23 mouse cellular contexts compared by ENCODE assay signal in the genomic region with DNA sequence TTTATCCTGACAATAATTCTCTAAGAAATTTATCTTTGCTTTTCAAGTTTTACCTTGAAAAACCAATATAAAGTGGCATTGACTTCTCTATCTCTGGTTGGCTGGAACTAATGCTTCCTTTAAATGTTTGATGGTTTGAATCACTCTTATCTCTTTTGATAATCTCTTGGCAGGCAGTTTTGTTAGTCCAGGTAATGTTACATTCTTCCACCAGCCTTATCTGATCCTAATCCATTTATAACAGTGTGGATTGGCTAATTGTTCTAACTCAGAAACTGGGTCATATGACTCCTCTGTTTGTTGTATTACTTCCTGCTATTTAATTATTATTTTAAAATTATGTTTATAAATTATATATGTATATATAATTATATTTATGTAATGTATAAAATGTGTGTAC.
A peak's percentile ranks its signal among the peaks of the same experiment; 100 is the strongest.
DNase-seq lines count a peak whose midpoint lies in the region; ATAC-seq and TF ChIP-seq lines count a peak whose summit lies in the region.
"Had no signal": no experiment of that assay in that cellular context is flagged by ENCODE, and none has a peak within 500 bp of the region (broad histone marks: within the 10 kb centered on the region; RNA-seq: fewer than 3 reads in every experiment).

No protein-coding gene starts in this region.

- peak; percentile 83 for ATAC-seq in intestine, embryonic 15.5 days
- ATAC-seq in intestine, postnatal 0 days = peak; percentile 61; the same call in 1 of the 2 replicates
- no peak for ATAC-seq in midbrain, embryonic 14.5 days (ENCODE audit: low FRiP score, low TSS enrichment)
- ATAC-seq: activated CD4-positive, CD25-positive, alpha-beta regulatory T cell, adult 4 months; CD4-positive, CD25-positive, alpha-beta regulatory T cell, adult 4 months; forebrain, embryonic 13.5 days; forebrain, embryonic 15.5 days; Patski had no signal

- no peaks in the 10 kb centered on the region for H3K27me3 ChIP-seq in kidney, adult 2 months (replicated peaks; ENCODE audit: control insufficient read depth, insufficient read depth, low read length)
- no peaks in the 10 kb centered on the region for H3K27me3 ChIP-seq in intestine, embryonic 15.5 days (replicated peaks)
- H3K27me3 ChIP-seq in intestine, postnatal 0 days (replicated peaks; ENCODE audit: control insufficient read depth, insufficient read depth, low read length) = no peaks in the 10 kb centered on the region
- no peaks in the 10 kb centered on the region for H3K27me3 ChIP-seq in midbrain, embryonic 14.5 days (ENCODE audit: control insufficient read depth, insufficient read depth, low read length)
- H3K27me3 ChIP-seq: CH12.LX; embryonic facial prominence, embryonic 12.5 days; forebrain, embryonic 13.5 days; forebrain, embryonic 15.5 days; Patski had no signal

- no peak for TF ChIP-seq CTCF in kidney, adult 2 months (conservative IDR thresholded peaks at IDR 0.05; ENCODE audit: insufficient read depth, insufficient read length, low read depth, low read length)
- TF ChIP-seq CTCF in intestine, postnatal 0 days (IDR thresholded peaks at IDR 0.05; ENCODE audit: low read depth) = no peak

- H3K27ac ChIP-seq in kidney, adult 2 months (ENCODE audit: insufficient read depth, low read depth, low read length) = no peak overlapping the region
- H3K27ac ChIP-seq in intestine, embryonic 15.5 days = no peak overlapping the region
- H3K27ac ChIP-seq in intestine, postnatal 0 days (ENCODE audit: low read depth, low read length) = no peak overlapping the region
- H3K27ac ChIP-seq in midbrain, embryonic 14.5 days (replicated peaks; ENCODE audit: low read depth, low read length) = no peak overlapping the region
- H3K27ac ChIP-seq: embryonic facial prominence, embryonic 10.5 days; embryonic facial prominence, embryonic 12.5 days; forebrain, embryonic 13.5 days; forebrain, embryonic 15.5 days had no signal

- DNase-seq in kidney, adult 2 months = peak; percentile 10
- no peak for DNase-seq in kidney, adult 9 months
- no peak for DNase-seq in midbrain, embryonic 14.5 days
- DNase-seq: adrenal gland, adult 8-10 months; adrenal gland, postnatal 14 days; adrenal gland, postnatal 36 days; B cell, adult 2 months; cerebellum, adult 11-12 months; cerebellum, adult 2 months; cerebellum, adult 9-10 months; cerebellum, postnatal 10 days; cerebellum, postnatal 25 days had no signal

- no peak for TF ChIP-seq POLR2A in kidney, adult 2 months (IDR thresholded peaks at IDR 0.05; ENCODE audit: low read depth, low read length)

- no peak overlapping the region for H3K4me3 ChIP-seq in kidney, adult 2 months (ENCODE audit: insufficient read depth, low read depth, low read length)
- H3K4me3 ChIP-seq in intestine, embryonic 15.5 days (replicated peaks) = no peak overlapping the region
- no peak overlapping the region for H3K4me3 ChIP-seq in intestine, postnatal 0 days (ENCODE audit: low read depth, low read length)
- no peak overlapping the region for H3K4me3 ChIP-seq in midbrain, embryonic 14.5 days (replicated peaks; ENCODE audit: low read depth, low read length)
- H3K4me3 ChIP-seq: embryonic facial prominence, embryonic 10.5 days; embryonic facial prominence, embryonic 12.5 days; forebrain, embryonic 13.5 days; forebrain, embryonic 15.5 days had no signal

- H3K9me3 ChIP-seq in intestine, embryonic 15.5 days = no peaks in the 10 kb centered on the region
- no peaks in the 10 kb centered on the region for H3K9me3 ChIP-seq in intestine, postnatal 0 days (ENCODE audit: control insufficient read depth)
- no peaks in the 10 kb centered on the region for H3K9me3 ChIP-seq in midbrain, embryonic 14.5 days (ENCODE audit: control insufficient read depth, low read length)
- H3K9me3 ChIP-seq: embryonic facial prominence, embryonic 10.5 days; embryonic facial prominence, embryonic 12.5 days; forebrain, embryonic 13.5 days; forebrain, embryonic 15.5 days; G1E had no signal

- no peak overlapping the region for H3K9ac ChIP-seq in intestine, embryonic 15.5 days
- H3K9ac ChIP-seq in intestine, postnatal 0 days (ENCODE audit: low read depth, low read length) = no peak overlapping the region
- no peak overlapping the region for H3K9ac ChIP-seq in midbrain, embryonic 14.5 days (replicated peaks; ENCODE audit: low read length)
- H3K9ac ChIP-seq: embryonic facial prominence, embryonic 12.5 days; forebrain, embryonic 13.5 days; forebrain, embryonic 15.5 days had no signal

- H3K4me1 ChIP-seq in kidney, adult 2 months (ENCODE audit: control insufficient read depth, insufficient read depth, low read length) = peaks cover 10% of the 10 kb centered on the region
- H3K4me1 ChIP-seq in intestine, embryonic 15.5 days (replicated peaks) = no peaks in the 10 kb centered on the region
- H3K4me1 ChIP-seq in intestine, postnatal 0 days (replicated peaks; ENCODE audit: control insufficient read depth, insufficient read depth, low read length) = no peaks in the 10 kb centered on the region
- no peaks in the 10 kb centered on the region for H3K4me1 ChIP-seq in midbrain, embryonic 14.5 days (ENCODE audit: control insufficient read depth, insufficient read depth, low read length)
- H3K4me1 ChIP-seq: embryonic facial prominence, embryonic 10.5 days; embryonic facial prominence, embryonic 12.5 days; forebrain, embryonic 13.5 days; forebrain, embryonic 15.5 days had no signal

- no peaks in the 10 kb centered on the region for H3K36me3 ChIP-seq in kidney, adult 2 months (ENCODE audit: control insufficient read depth, insufficient read depth, low read length)
- H3K36me3 ChIP-seq in intestine, embryonic 15.5 days = no peaks in the 10 kb centered on the region
- H3K36me3 ChIP-seq in intestine, postnatal 0 days (ENCODE audit: control insufficient read depth, insufficient read depth) = no peaks in the 10 kb centered on the region
- H3K36me3 ChIP-seq in midbrain, embryonic 14.5 days (ENCODE audit: control insufficient read depth, insufficient read depth, low read length) = no peaks in the 10 kb centered on the region
- H3K36me3 ChIP-seq: embryonic facial prominence, embryonic 10.5 days; embryonic facial prominence, embryonic 12.5 days; forebrain, embryonic 15.5 days; G1E had no signal

- H3K4me2 ChIP-seq in intestine, embryonic 15.5 days (replicated peaks) = no peak overlapping the region
- no peak overlapping the region for H3K4me2 ChIP-seq in intestine, postnatal 0 days (replicated peaks; ENCODE audit: low read depth)
- no peak overlapping the region for H3K4me2 ChIP-seq in midbrain, embryonic 14.5 days (ENCODE audit: low read length)
- H3K4me2 ChIP-seq: embryonic facial prominence, embryonic 12.5 days; forebrain, embryonic 13.5 days; forebrain, embryonic 15.5 days had no signal
